Mouse (Mus musculus) WW6 (cell line): ENCODE measurements around the gene Gna15.

Source experiments
- DNase-seq: peaks from one replicate; pipeline ENCODE4 v3.0.0-alpha.2; 2013; ENCODE audit warnings: low read depth, low spot score

Gene Gna15

GRCm38 (mm10) chr10:81467670-81468235, 56.3 kb downstream of the Gna15 start:
- DNase-seq, result no peak

DNA sequence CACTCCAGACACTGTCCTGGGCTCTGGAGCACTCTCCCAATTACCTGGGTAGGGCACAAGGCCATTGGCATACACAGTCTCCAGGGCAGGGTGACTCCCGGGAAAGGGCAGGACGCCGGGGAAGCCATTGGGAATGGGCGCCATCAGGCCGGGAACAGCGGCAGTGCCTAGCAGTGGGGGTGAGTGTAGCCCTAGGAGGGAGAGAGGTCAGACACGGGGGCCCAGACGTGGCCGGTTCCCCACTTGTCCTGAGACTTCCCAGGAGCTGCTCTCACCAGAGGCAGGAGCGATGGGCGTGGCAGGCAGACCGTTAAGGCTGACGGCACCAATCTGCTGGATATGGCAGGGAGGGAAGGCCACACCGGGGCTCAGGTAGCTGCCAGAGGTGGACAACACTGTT, 57.1 kb downstream of the Gna15 start:
- no peak for DNase-seq

DNA sequence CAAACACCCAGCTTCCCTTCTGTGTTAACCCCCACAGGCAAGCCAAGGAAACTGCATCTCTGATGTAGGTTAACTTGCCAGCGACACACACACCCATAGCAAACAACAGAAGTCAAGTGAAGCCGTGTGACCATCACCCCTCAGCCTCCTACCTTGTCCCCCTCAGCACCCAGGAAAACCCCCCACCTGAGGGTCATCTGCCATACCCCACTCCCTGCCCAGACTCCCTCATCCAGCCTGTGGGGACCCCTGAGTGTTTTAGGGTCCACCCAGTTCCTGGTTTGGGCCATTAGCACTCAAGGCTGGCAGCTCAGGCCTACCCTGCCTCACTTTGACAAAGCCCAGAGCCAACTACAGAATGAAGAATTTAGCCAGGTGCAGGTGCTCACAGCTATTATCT, 58.0 kb downstream of the Gna15 start:
- DNase-seq, result no peak

DNA sequence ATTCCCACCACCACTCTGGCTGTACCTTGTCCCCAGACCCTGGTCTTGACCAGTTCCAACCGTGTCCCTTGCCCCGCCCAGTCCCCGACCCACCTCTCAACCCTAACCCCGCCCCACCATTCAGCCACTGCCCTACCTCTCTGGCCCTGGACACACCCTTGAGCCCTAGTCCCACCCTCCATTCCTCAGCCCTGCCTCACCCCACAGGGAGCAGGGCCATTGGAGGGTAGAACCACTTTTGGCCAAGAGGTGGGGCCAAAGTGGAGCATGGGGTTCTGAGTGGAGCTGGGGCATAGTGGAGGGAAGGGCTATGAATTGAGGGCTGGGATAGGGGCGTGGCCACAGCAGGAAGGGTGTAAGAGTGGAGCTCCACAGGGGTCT, 58.8 kb downstream of the Gna15 start:
- peak; percentile 94 for DNase-seq

DNA sequence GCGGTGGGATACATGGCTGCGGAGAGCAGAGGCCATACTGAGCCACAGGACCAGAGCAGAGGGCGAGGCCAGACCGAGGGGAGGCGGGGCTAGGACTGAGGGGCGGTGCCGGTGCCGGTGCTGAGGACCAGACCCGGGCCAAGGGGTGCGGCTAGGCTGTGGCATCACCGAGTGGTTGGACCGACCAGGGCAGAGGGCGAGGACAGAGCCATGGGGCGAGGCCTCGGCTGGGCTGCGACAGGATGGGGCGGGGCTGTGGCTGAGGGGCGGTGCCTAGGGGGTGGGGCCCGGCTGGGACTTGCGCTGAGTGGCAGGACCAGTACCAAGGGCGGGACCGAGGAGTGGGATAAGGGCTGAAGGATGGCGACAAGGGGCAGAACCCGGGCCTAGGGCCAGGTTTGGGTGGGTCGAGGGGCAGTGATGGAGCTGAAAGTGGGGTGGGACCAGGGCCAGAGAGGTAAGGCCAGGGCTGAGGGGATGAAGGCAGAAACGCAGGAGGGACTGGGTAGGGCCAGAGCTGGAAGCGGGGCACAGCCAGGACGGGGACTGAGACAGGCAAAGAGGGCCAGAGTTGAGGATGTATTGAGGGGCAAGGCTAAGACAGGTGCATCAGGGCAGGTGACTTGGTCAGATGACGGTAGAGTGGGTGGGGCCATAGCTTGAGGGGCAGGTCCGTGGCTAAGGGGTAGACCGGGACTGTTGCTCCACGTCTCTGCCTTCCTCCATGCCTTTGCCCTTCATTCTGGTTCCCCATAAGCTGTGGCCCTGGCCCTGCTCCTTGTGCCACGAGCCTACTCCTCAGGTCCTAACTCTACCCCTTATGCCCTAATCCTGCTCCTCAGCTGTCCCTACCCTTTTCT, 59.4 kb downstream of the Gna15 start:
- peak; percentile 58 for DNase-seq

- DNase-seq, result no peak
Observed at GRCm38 (mm10) chr10:81463531-81463930, 60.5 kb downstream of the Gna15 start.

DNA sequence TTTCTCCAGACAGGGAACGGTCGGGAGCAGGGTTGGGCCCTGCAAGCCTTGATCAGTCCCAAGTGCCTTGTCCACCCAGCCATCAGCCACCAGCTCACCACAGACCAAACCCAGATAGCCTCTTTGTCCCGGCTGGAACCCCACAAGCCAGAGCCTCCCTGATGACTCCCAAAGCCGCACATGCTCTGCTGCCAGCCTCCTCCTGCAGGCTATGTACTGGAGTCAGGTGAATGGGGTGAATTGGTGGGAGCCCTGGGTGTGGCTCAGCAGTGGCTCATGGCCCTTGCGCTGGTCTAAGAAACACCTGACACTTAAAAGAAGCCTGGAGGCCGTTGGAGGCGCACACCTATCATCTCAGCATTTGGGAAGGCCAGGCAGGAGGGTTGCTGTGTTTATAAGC, 61.1 kb downstream of the Gna15 start:
- DNase-seq, result no peak

- DNase-seq, result no peak
Observed at GRCm38 (mm10) chr10:81462415-81462804, 61.6 kb downstream of the Gna15 start.

DNA sequence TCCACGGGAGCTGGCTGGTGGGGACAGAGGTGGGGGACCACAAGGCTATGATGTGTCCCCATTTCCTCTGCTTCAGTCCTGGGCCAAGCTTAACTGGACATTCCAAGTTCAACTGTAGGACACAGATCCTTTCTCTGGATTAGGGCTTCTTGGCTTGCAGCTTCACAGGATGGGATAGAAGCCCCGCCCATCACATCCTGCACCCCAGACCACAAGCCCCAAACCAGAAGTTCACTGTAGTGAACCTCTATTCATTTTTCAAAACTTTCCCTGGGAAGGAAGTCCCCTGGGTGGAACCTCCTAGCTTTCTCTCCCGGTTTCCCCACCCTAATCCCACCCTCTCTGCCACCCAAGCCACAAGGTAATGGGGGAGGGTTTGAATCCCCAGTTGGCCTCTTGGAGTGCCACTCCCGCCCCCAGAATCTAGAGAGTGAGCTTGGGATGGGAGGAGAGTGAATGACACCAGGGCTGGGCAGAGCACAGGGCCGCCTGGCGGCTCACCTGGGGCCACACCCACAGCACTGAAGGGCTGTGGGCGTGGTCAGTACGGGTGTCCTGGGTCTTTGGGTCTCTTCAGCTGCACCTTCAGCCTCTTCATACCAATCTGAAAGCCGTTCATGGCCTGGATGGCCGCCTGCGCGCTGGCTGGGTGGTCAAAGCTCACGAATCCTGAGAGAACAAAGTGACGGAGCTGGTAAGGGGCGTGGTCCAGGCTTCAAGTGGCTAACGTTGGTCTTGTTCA, 62.2 kb downstream of the Gna15 start:
- no peak for DNase-seq

DNA sequence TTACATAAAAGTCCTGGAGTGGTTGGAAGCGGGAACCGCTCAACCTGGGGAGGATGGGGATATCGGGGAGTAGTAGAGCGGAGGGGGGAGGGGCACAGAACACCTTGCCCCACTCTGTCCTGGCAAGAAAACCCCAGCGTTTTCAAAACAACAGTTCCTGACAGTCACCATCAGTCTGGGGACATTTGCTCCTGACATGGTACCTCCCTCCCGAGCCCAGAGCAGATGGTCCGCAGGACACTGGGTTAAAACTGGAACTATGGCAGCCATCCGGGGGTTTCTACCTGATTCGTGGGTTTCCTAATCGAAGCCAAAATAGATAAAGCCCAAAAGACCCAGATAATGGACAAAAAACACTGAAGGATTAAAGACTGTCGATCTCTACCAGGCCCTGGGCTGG, 63.1 kb downstream of the Gna15 start:
- DNase-seq, result no peak

DNA sequence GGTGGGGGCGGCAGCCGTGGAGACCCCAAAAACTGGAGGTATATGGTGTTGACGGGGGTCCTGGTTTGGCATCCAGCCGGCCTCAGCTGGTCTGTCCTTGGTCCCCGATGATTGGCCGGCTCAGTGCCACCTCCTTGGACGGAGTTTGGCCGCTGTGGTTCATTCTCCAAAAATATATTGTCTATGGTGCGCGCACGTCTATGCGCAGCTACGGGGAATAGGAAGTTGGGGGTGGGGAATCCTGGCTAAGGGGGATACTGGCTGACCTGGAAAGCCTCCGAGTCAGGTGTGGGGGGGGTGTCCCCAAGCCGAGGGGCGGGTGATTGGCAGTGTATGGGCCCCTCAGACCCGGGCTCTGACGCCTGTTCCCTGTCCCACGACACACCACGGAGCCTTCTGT, 63.6 kb downstream of the Gna15 start:
- no peak for DNase-seq

- DNase-seq, result no peak
Observed at GRCm38 (mm10) chr10:81459399-81459798, 64.6 kb downstream of the Gna15 start.

DNA sequence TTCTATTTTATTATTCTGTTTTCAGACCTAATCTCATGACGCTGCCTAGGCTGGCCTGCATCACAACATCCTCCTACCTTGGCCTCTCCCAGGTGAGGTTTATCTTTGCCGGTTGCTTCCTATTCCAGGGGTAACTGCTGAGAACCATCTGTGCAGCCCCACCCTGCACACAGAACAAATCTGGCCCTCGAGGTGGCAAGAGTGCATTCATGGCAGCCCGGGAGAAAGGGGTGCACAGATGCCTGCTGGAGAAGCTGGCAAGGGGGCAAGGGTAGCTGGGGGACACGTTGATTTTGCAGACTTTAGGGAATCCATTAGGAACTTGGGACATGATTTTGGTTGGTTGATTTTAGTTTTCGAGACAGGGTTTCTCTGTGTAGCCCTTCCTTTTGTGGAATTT, 65.8 kb downstream of the Gna15 start:
- DNase-seq, result no peak

DNA sequence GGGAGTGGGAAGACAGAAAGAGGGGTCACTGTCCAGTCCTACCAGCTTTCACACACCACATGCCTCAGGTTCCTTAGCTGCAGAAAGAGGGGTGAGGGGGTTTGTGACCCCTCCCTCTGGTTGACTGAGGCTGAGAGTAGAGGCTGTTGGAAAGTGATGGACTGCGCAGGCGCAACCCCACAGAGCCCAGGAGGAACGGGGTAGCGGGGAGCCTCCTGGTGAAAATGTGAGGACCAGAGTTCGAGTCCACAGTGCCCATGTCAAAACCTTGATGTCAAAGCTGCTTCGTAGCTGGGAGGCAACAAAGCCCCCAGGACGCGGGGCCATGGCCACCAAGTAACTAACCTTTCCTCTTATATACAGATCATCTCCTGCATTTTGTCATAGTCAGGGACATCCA, 66.4 kb downstream of the Gna15 start:
- no peak for DNase-seq

- no peak for DNase-seq
Observed at GRCm38 (mm10) chr10:81456983-81457563, 67.0 kb downstream of the Gna15 start.

DNA sequence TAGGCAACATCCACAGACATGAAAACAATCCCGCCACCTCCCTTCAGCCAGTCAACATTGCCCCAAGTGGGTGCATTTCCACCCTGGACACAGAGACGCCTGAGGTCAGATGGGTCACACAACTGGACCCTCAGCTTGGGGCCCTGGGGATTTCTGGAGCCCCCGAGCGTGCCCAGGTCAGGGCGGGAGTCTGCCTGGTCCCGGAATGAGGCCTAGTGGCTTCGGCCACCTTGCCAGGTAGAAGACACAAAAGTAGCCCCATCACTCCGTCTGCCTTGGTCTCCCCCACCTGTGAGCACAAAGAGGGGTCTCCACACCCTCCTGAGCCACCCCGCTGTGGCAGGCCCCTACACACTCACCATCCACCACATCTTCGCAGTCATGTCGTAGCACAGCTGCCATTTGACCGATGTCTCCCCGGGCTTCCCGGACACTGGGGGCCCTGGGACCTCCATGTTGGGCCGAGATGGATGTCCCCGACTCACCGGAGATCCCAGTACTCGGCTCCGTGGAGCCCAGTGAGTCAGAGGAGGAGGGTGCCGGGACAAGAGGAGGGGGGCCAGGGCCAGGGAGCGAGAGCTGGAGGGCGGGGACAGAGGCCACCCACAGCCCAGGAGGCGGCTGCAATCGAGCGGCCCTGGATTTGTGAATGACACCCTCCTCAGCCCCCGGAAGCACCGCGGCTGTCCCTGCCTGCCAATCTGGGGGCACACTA, 68.7 kb downstream of the Gna15 start, which contains the start of gene Nfic:
TSS of gene Nfic (minus strand) at position 455 of the 715 bp plus-strand sequence.
- no peak for DNase-seq

DNA sequence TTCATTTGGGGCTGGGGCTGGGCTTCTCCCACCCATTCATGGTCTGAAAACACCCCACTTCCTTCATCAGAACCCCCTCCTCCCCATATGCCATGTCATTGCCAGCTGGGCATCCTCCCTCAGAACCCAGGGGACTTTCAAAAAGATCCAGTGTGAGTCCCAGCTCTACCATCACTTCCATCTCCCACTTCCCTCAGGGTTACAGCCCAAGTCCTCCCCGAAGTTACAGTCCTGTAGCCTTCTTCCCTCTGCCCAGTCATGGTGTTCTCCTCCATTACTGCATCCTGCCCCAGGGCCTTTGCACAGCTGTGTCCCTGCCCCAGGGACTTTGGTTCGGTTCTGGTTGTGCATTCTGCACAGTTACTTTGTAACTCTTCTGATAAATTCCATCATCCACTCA, 69.9 kb downstream of the Gna15 start:
- no peak for DNase-seq

DNA sequence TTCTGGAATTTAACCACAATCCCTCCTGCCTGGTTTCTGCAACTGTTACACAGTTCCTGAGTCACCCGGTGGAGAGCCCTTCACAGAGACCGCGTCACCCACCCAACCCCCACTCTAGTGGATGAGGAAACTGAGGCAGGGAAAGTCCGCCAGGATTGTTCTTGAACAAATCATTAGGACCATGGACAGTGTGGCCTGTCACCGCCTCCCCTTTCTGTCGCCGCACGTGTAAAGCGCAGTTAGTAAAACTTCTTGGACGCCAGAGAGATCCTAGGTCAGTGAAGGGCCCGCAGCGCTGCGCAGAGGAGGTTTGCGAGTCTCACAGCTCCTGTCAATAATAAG, 71.1 kb downstream of the Gna15 start:
- no peak for DNase-seq
